Mouse (Mus musculus) megakaryocyte, adult 5-6 weeks (primary cell): ENCODE measurements around the gene Cryzl1. TPM values are rescaled to one million over a fixed set of nuclear protein-coding genes. Genes with fewer than 3 reads are reported as not detected.

Experiments
- ATAC-seq: 2 replicates; pipeline ENCODE4 v1.8.0; 2016; ENCODE audit warnings: mild to moderate bottlenecking, inconsistent platforms; ENCODE audit not compliant: poor library complexity, severe bottlenecking
- total RNA-seq, 2 experiments: library from RNA; stranded (forward) in 1 of 2; stranded (reverse) in 1 of 2; fragments of 153-499, 151-499 nt in 1 of 2; fragments of 221-1000, 200-1000 nt in 1 of 2; gene quantifications; 2 replicates each; pipeline versions ENCODE4 v1.2.3 to v1.2.4; 2015 to 2017

Gene Cryzl1
- 61.0 and 73.7 TPM in 2 replicates for total RNA-seq (2015)
- total RNA-seq (2017) = 66.0 and 69.4 TPM in 2 replicates

- ATAC-seq = peak; percentile 82
These were observed at the start of gene Cryzl1 for GRCm38 (mm10) chr16:91728123-91729065. Gene Cryzl1 (minus strand): TSS chr16:91728975.

GRCm38 (mm10) chr16:91772586-91772985 lies 43.8 kb upstream of the Cryzl1 start:
- no peak for ATAC-seq

GRCm38 (mm10) chr16:91771334-91771733 lies 42.6 kb upstream of the Cryzl1 start:
- ATAC-seq = no peak

DNA sequence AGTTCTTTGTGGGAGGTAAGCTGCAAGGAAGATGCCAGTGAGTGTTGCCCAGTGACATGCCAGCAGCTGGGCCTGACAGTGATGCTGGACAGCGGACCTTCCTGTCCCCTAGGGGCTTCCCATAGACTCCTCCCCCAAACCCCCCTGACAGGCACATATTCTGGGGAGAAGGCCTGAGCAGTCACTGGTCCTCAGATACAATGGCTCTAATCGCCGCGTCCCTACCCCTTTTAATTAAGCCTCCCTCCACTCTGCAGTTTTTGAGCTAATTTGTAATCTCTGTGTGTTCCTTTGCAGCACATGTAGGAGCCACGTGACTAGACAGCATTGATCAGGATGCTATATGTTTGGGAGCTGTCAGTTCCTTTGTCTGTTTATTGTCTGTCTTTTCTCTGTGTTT lies 41.9 kb upstream of the Cryzl1 start:
- ATAC-seq = no peak

GRCm38 (mm10) chr16:91769911-91770310 lies 41.1 kb upstream of the Cryzl1 start:
- ATAC-seq = no peak

DNA sequence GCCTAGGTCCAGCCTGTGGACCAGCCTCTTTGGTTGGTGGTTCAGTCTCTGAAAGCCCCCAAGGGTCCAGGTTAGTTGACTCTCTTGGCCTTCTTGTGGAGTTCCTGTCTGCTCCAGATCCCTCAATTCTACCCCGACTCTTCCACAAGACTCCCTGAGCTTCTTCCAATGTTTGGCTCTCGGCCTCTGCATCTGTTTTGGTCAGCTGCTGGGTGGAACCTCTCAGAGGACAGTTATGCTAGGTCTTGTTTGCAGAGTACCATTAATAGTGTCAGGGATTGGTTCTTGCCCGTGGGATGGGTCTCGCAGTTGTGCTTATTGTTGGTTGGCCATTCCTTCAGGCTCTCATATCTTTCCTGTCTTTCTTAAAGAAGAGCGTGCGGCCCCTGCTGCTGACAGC lies 39.8 kb upstream of the Cryzl1 start:
- ATAC-seq = no peak

DNA sequence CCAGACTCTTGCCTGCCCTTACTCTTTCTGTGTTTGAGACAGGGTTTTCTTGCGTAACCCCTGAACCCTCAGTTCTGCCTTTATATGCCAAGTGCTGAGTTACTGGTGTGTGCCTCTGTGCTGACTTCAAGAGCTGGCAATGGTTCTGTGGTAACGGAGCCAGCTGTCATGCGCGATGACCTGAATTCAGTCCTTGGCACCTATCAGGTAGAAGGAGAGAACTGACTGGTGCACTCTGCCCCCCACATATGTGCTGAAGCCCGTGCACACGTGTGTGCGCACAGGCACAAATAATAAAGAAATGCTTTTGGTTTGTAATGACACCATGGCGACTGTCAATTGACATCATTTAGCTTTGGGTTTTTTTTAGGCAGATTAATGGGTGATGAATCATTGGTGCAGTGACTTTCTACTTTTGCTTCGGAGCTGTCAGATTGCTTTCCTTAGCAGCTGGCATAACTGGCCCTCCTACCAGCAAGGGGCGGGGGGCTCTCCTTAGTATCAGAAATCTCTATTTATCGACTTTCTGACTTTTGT lies 38.5 kb upstream of the Cryzl1 start:
- ATAC-seq = no peak

- no peak for ATAC-seq
These were observed 37.0 kb upstream of the Cryzl1 start for GRCm38 (mm10) chr16:91765816-91766210.

DNA sequence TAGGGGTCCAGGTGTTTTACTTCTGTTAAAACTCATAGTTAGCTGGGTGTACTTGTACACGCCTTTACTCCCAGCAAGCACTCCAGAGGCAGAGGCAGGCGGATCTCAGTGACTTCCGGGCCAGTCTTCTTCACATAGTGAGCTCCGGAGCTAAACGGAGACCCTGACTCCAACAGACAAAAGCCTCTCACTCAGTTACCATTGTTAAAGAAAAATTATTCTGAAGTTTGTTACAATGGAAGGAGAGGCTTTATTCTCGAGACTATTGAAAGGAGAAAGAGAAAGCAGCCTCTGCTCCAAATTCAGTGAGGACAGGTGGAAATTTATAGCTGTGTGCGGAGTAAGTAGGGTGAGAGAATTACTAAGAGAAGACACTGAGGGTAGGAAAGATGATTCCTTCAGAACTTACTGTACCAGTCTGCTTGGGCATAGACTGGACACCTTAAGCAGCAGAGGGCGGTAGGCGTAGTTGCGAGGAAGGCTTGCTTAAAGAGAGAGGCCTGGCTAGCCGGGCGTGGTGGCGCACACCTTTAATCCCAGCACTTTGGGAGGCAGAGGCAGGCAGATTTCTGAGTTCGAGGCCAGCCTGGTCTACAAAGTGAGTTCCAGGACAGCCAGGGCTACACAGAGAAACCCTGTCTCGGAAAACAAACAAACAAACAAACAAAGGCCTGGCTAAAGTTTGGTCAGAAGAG lies 36.5 kb upstream of the Cryzl1 start:
- no peak for ATAC-seq

GRCm38 (mm10) chr16:91764414-91764813 lies 35.6 kb upstream of the Cryzl1 start:
- no peak for ATAC-seq

- ATAC-seq = peak; percentile 50
These were observed 35.2 kb upstream of the Cryzl1 start for GRCm38 (mm10) chr16:91763975-91764374.

GRCm38 (mm10) chr16:91762476-91762875 lies 33.7 kb upstream of the Cryzl1 start:
- ATAC-seq = no peak

- peak; percentile 80 for ATAC-seq
These were observed 33.0 kb upstream of the Cryzl1 start for GRCm38 (mm10) chr16:91761761-91762160.

DNA sequence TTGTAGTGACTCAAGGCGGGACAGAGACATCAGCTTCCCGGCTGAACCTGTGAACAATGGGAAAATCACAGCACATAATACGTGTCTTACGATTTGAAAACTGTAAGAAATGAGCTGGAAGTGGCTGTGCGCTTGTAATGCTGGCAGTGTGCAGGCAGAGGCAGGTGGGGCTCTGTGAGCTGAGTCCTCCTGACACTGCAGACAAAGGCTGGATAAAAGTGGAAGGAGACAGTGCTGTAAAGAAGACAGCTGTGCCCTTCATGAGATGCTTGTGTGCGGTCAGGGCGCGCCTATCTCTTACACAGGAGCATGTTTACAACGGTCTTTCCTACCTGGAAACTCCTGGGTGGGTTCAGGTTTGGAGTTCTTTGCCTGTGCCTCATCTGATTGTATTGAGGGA lies 32.4 kb upstream of the Cryzl1 start:
- ATAC-seq = peak; percentile 11; the same call in 1 of the 2 replicates

GRCm38 (mm10) chr16:91754957-91755356 lies 26.2 kb upstream of the Cryzl1 start:
- peak; percentile 49; the same call in 1 of the 2 replicates for ATAC-seq

- ATAC-seq = no peak
These were observed 24.8 kb upstream of the Cryzl1 start for GRCm38 (mm10) chr16:91753611-91754010.

GRCm38 (mm10) chr16:91751644-91752385 lies 23.0 kb upstream of the Cryzl1 start:
- ATAC-seq = no peak

DNA sequence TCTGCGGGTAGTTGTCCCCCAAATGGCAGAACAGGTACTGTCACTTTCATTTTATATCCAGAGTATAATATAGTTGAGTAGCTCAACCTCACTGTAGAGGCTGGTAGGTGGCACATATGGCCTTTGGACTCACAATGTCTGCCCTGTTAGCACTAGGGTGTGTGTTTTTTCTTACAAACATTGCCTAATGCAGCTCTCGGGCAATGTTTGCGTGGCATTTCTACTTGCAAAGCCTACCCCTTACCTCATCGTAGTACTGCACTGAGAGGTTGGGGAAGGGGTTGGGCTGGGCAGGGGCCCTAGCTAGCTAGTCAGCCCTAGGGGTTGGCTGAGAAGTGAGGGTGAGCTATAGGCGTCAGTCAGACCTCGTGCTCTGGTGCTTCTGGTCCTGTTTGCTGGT lies 18.8 kb upstream of the Cryzl1 start:
- ATAC-seq = no peak

DNA sequence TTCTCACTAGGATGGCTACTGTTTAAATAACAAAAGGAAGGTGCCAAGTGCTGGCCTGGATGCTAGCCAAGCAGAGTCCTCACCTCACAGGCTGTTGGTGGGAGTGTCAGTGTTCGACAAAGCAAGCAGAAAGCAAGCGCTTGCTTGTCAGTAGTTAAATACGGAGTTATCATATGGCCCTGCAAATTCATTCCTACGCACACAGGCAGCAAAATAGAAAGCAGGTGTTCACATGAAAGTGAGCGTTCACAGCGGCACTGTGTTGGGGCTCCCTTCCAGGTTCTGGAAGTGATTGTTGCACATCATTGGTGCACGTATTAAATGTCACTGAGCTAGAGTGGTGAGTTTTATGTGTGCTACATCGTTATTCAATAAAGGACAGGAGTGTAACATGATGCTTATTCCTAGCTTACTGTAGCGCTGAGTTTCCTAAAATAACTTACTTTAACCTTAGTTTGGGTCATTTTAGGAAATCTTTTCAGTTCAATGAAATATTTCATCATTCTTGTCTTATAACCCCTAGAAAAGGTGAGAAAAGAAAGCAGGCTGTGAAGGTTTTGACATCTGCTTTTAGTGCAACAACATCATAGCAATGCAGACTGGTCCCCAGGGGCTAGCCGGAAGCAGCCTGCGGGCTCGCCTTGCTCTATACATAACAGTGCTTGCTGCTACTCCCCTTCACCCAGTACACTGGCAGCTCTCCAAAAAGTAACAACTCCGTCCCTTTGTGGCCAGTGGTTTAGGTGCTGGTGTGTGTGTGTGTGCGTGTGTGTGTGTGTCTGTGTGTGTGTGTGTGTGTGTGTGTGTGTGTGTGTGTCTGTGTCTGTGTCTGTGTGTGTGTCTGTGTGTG lies 17.6 kb upstream of the Cryzl1 start:
- ATAC-seq = peak; percentile 63

DNA sequence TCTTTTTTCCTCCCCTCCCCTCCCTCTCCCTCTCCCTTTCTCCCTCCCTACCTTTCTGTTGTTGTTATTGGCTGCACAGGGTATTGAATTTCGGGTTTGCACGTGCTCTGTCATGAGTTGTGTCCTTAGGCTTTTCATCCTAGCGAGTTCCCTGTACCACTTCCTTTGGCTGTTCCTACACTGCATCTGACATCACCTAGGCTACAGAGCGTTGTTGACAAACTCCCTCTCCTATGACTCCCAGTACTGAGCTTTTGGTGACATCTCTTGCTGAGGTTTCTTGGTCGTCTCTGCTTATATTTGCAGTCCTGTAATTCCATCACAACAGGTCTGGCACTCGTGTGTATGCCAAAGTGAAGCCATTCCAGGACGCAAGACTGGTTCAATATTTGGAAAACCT lies 14.3 kb upstream of the Cryzl1 start:
- ATAC-seq = no peak
